Mouse (Mus musculus) erythroblast, embryonic 14.5 days (primary cell): ENCODE measurements at regions not wholly inside any gene's neighbourhood (a gene's known extent, or its start where the extent isn't known, plus 50 kb on each side); places are given as distances from the start of the nearest gene placed in this dataset.

ENCODE experiments used
- GATA1 ChIP-seq: IDR thresholded peaks from 2 replicates; pipeline ENCODE4 v1.6.1; 2012; ENCODE audit warnings: low read length, inconsistent platforms, mixed read lengths
- TAL1 ChIP-seq: IDR thresholded peaks from 3 replicates; pipeline ENCODE4 v1.6.1; 2012; ENCODE audit warnings: low read length, inconsistent platforms, mixed read lengths

GRCm38 (mm10) chr2:61032920-61033319 is 69.9 kb upstream of the Rbms1 start:
- TF ChIP-seq GATA1 = no peak
- TF ChIP-seq TAL1 = no peak
